Mouse (Mus musculus) left cerebral cortex, postnatal 4 days (tissue): ENCODE results near the gene Pyroxd1. TPM values are rescaled to one million over a fixed set of nuclear protein-coding genes. Genes with fewer than 3 reads are reported as not detected.
A peak's percentile ranks its signal among the peaks of the same experiment; 100 is the strongest.

Experiments used
- DNase-seq: peaks from one replicate; pipeline ENCODE4 v3.0.0-alpha.2; 2022
- intact Hi-C: fragments of 180-260 bp; cut with DNase I; formaldehyde crosslinking; loops from one replicate; pipeline ENCODE4 v1.15.1; 2025
- total RNA-seq, 2 experiments: library from RNA; stranded (reverse); gene quantifications; 2 replicates each; pipeline ENCODE4 v1.2.3; 2021

Pyroxd1 gene
- total RNA-seq, 2 experiments from 2014 or later: 17.1 to 18.9 TPM

- DNase-seq: no peak
- intact Hi-C loops: no loop called here
These were observed 24.1 kb downstream of the Pyroxd1 start for GRCm38 (mm10) chr6:142369568-142369967.

GRCm38 (mm10) chr6:142377081-142377480, 31.6 kb downstream of the Pyroxd1 start:
- intact Hi-C loops: no loop called here
- DNase-seq: no peak

GRCm38 (mm10) chr6:142378576-142379330, 33.3 kb downstream of the Pyroxd1 start:
- no peak for DNase-seq
- intact Hi-C loops: no loop called here

- intact Hi-C loops: no loop called here
- no peak for DNase-seq
These were observed 34.5 kb downstream of the Pyroxd1 start for GRCm38 (mm10) chr6:142379961-142380360.

GRCm38 (mm10) chr6:142381615-142382014, 36.2 kb downstream of the Pyroxd1 start:
- no peak for DNase-seq

GRCm38 (mm10) chr6:142384521-142384920, 39.1 kb downstream of the Pyroxd1 start:
- intact Hi-C loops: no loop called here
- no peak for DNase-seq

More at GRCm38 (mm10) chr6:142381615-142382014, 36.2 kb downstream of the Pyroxd1 start:
- intact Hi-C loops: no loop called here

- intact Hi-C loops: loop anchor here (5.0 kb wide), 1 partner anchor 121 kb away; the partner anchor contains the start of gene Ldhb
- DNase-seq: no peak
These were observed 41.0 kb downstream of the Pyroxd1 start for GRCm38 (mm10) chr6:142386285-142387010.

- intact Hi-C loops: loop anchor here (5.0 kb wide), 1 partner anchor 120 kb away; the partner anchor contains the start of gene Ldhb
- DNase-seq: peak; percentile 97
These were observed 41.7 kb downstream of the Pyroxd1 start, which contains the start of the genes Recql and Golt1b for GRCm38 (mm10) chr6:142387011-142387754. Gene Recql (minus strand): TSS chr6:142387087. Gene Golt1b (plus strand): TSS chr6:142387221.

GRCm38 (mm10) chr6:142387755-142388271, 42.4 kb downstream of the Pyroxd1 start:
- intact Hi-C loops: loop anchor here (5.0 kb wide), 1 partner anchor 119 kb away; the partner anchor contains the start of gene Ldhb
- DNase-seq: no peak

GRCm38 (mm10) chr6:142389101-142389500, 43.6 kb downstream of the Pyroxd1 start:
- intact Hi-C loops: loop anchor here (5.0 kb wide), 1 partner anchor 118 kb away; the partner anchor contains the start of gene Ldhb

GRCm38 (mm10) chr6:142392312-142392711, 46.9 kb downstream of the Pyroxd1 start:
- intact Hi-C loops: no loop called here
- DNase-seq: no peak

More at GRCm38 (mm10) chr6:142389101-142389500, 43.6 kb downstream of the Pyroxd1 start:
- no peak for DNase-seq

GRCm38 (mm10) chr6:142394669-142395068, 49.2 kb downstream of the Pyroxd1 start:
- intact Hi-C loops: no loop called here
- DNase-seq: peak; percentile 38

GRCm38 (mm10) chr6:142395756-142396155, 50.3 kb downstream of the Pyroxd1 start:
- intact Hi-C loops: no loop called here

GRCm38 (mm10) chr6:142411140-142411539, 65.7 kb downstream of the Pyroxd1 start:
- intact Hi-C loops: no loop called here
- DNase-seq: peak; percentile 29

More at GRCm38 (mm10) chr6:142395756-142396155, 50.3 kb downstream of the Pyroxd1 start:
- no peak for DNase-seq

Other genes with a start within 250 kb of the Pyroxd1 start
- 1 to 10 TPM; 2.1 to 4.9 TPM for gene Slco1a6, start 137.1 kb upstream of the Pyroxd1 start, total RNA-seq
- not detected for gene Iapp, start 47.2 kb upstream of the Pyroxd1 start, total RNA-seq
- under 1 TPM; 0.14 to 0.16 TPM for gene Slco1a5, start 22.7 kb upstream of the Pyroxd1 start, total RNA-seq
- 10 to 100 TPM; 24.8 to 36.5 TPM for gene Recql, start 41.4 kb downstream of the Pyroxd1 start, total RNA-seq
- gene Golt1b, start 41.6 kb downstream of the Pyroxd1 start, total RNA-seq: 10 to 100 TPM; 34.4 to 35.8 TPM
- 1 to 10 TPM in 1 of 2 experiments, under 1 TPM in 1; 0.94 to 2.3 TPM for gene Spx, start 67.8 kb downstream of the Pyroxd1 start, total RNA-seq
- not detected for gene Gys2, start 127.5 kb downstream of the Pyroxd1 start, total RNA-seq
- 100 to 1,000 TPM; 205 to 218 TPM for gene Ldhb, start 162.3 kb downstream of the Pyroxd1 start, total RNA-seq
- 1 to 10 TPM; 4.2 to 4.4 TPM for gene Kcnj8, start 226.0 kb downstream of the Pyroxd1 start, total RNA-seq